Mouse (Mus musculus): ENCODE data around the gene Ttc28.

Ttc28 gene

DNA sequence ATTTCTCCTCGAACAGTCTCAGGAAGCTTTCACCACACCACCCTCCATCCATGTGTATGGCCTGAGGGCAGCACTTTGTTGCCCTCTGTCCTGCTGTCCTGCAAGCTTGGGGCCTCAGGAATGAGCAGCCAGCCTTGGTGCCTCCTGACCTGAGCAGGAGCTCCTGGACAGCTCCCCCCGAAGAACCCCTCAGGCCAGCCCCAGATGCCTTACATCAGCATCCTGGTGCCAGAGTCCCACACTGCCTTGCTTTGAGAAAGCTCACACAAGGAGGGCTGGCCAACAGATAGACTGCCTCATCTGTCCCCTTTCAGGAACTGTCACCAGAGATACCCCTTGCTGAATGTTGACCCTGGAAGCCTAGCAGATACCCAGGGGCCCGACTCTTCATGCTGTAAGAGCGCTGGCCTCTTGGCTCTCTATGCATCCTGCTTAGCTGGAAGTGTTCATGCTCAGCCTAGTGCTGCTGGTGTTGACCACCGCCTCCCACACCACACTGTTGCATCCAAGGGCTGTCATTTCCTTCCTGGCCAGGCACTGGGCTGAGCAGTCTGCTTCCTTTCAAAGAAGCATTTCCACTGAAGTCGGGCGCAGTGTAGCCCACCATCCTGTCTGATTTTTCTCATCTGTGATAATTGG, 259.4 kb downstream of the Ttc28 start:
- DNase-seq = peak; percentile 66

GRCm38 (mm10) chr5:111139622-111140021, 260.0 kb downstream of the Ttc28 start:
- DNase-seq = peak; percentile 64

GRCm38 (mm10) chr5:111141139-111141885, 261.7 kb downstream of the Ttc28 start:
- peak; percentile 32 for DNase-seq

DNA sequence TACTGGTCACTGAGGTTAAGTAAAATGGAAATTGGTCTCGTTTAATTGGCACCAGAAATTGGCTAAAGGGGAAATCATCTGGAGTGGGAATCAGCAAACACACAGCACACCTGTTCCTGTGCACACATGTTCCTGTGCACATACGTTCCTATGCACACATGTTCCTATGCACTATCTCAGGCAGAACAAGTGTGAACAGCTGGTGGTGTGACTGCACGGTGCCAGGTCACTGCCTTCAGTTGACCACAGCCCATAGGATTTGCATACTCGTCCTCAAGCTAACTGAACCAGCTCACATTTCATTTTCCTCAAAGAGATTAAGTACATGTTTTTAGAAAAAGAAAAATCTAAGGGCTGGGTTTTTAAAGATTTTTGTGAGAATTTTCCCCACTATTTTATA, 263.2 kb downstream of the Ttc28 start:
- DNase-seq = no peak

GRCm38 (mm10) chr5:111144411-111144810, 264.8 kb downstream of the Ttc28 start:
- no peak for DNase-seq

DNA sequence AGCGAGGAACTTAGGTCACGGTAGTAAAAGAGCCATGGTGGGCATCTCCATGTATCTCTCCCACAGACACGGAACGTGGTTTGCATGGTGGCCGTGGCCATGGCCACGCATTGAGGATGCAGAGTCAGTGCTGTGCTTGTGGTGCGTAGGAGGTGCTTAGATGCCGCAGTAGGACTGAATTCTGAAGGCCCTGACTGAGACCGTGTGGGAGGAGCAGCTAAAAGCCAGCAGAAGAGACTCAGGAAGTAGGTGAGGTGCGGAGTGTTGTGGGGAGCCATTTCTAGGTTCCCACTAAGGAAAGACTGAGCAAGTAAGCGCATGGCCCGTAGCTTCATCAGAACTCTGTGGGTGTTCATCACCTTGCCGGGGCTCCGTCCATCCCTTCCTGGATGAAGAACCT, 271.0 kb downstream of the Ttc28 start:
- DNase-seq = no peak

DNA sequence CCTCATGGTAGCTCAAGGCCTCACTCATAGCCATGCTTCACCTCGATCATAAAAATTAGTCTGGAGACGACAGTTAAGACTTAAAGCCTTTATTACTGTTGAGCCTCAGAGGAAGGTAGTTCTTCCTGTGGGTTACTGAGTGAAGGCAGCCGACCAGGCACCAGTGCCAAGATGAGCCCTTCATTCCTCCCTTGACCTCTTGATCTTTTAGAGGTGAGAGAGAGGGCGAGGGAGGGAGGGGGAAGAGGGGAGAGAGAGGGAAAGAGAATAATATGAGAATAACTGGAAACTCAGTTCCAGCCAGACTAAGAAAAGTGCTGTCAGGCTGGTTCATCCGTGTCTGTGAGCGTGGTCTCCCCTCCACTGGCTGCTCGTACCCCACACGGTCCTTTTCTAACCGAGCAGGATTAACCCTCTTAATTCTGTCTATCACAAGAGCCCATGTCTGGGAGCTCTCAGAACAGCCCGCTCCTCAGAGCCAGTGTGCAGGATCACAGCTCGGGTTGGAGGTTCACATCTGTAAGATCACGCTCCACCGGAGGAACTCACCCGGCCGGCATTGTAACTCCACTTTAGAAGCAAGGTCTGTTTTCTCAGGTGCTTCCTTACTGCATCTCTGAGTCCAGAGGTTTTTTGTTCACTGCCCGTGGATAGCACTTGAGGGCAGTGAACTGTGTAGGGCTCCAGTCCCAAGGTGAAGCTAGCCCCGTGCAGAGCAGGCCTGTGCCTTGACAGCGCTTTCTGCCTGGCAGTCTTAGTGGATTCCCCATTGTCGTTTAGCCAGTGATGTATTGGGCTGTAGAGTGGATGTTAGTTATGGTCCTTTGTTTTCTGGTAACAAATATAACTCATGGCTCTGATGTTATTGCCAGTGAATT, 272.5 kb downstream of the Ttc28 start:
- DNase-seq = no peak

GRCm38 (mm10) chr5:111154586-111154985, 275.0 kb downstream of the Ttc28 start:
- DNase-seq = peak; percentile 47

- DNase-seq = no peak
Measured at GRCm38 (mm10) chr5:111155271-111155670, 275.7 kb downstream of the Ttc28 start.

DNA sequence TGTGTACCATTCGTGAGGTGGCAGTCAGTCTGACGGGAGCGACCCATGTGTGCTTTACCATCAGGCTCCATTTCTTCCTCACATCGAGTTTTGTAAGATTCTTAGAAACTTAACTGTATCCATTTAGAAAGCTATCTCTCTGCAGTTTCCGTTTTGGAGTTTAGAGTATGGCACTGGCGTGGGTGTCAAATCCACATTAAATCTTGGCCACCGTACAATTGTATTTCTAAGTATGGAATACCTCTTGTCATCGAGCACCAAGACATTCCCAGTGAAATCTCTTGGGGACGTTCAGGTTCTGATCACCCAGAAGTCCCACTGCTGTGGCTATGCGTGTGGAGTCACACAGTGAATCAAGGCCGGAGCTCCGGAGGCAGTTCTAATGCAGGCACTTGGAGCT, 276.3 kb downstream of the Ttc28 start:
- DNase-seq = no peak

DNA sequence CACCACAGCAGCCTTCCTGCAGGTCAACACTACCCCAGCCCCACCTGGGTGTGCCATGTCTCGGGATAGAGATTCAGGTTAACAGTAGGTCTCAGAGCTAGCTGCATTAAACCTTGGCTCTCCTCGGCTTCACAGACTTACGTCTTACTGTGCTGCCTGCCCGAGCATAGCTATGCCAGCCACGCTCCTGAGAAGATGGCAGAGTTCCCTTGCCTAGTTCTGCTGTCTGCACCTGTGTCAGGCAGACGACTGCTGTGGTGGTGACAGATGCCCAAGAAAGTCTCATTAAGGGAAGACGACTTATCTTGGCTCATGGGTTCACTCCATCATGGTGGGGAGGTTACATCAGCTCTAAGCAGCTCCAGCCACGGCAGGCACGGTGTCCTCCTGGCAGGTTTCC, 278.7 kb downstream of the Ttc28 start:
- DNase-seq = no peak

DNA sequence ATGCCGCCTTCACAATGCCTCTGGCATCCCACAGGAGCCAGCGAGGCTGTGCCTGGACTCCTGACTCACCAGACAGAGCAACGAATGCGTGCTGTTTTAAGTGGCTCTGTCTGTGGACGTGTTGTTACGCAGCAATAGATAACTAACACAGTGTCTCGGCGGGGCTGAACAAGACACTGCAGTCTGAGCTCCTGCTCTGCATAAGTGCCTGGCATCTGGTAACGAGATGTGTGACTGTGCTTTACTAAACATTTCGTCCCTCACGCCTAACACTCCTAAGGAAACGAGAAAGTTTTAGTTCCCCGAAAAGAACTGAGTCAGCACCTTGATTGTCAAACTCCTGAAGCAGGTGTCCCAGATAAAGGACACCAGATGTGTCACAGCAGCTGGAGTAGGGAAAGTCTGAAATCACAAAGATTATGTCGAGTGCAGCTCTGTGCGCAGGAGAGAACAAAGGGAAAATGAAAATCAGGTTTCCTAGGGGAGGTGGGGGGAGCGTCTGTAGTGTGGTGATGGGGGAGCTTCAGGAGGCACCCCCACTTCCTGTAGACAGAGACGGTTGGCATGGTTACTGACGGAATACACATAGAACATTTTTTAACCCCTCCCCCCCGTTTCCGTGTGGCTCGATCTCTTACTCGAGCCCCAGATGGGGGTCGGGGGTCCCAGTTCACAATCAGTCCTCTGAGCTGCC, 280.2 kb downstream of the Ttc28 start:
- no peak for DNase-seq

GRCm38 (mm10) chr5:111161146-111161930, 281.7 kb downstream of the Ttc28 start:
- DNase-seq = no peak

DNA sequence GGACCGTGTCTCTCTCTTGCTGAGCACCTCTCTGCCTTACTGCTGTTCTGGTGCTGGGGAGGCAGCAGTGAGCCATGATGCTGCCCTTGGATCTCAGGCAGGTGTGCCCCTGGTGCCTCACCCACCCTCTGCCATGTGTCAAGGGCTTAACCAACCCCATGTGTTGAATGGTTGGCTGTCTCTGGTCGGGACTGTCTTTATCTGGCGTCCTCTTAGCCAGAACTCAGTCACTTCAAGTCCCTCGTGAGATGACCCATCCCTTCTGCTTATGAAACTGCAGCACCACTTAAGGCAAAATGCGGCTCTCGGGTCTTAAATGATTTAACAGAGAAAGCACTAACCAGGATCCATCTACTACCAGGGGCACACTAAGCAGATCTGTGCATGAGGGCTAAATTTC, 283.3 kb downstream of the Ttc28 start:
- no peak for DNase-seq

- no peak for DNase-seq
Measured at GRCm38 (mm10) chr5:111163377-111163776, 283.8 kb downstream of the Ttc28 start.

DNA sequence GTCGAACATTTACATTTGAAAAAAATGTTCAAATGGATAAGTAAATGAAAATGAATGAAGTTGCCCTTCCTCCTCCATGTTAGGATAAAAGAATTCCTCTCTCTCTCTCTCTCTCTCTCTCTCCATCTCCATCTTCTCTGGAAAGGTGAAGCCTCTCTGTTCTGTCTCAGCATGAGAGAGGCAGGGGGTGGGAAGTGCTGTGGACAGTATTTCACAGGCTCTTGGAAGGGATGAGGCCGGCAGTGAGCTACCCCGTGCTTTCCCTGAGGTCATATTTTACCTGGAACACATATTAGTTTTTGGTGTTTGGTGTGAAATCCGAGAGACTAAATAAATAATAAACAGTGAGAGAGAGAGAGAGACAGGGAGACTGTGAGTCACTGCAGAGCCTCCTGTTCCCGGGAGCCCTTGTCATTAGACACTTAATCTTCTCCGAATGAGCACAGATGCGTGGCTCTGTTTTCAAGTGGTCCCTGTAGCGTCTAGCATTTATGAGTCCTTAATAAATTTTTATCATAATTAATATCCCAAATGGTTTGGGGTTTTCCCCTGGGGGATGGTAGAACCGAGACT, 284.8 kb downstream of the Ttc28 start:
- no peak for DNase-seq

GRCm38 (mm10) chr5:111170383-111170782, 290.8 kb downstream of the Ttc28 start:
- DNase-seq = no peak

- no peak for DNase-seq
Measured at GRCm38 (mm10) chr5:111175410-111175809, 295.8 kb downstream of the Ttc28 start.

GRCm38 (mm10) chr5:111175842-111176241, 296.2 kb downstream of the Ttc28 start:
- DNase-seq = no peak

- no peak for DNase-seq
Measured at GRCm38 (mm10) chr5:111176441-111176840, 296.8 kb downstream of the Ttc28 start.

GRCm38 (mm10) chr5:111178324-111179076, 298.9 kb downstream of the Ttc28 start:
- DNase-seq = peak; percentile 71
